Mouse (Mus musculus) lung, adult 2 months (tissue): ENCODE results near the gene Gon7. TPM values are rescaled to one million over a fixed set of nuclear protein-coding genes. Genes with fewer than 3 reads are reported as not detected.

ENCODE experiments used
- DNase-seq: peaks from one replicate; pipeline ENCODE4 v3.0.0; 2022
- H3K4me1 ChIP-seq: fragments of 200-500 bp; 2 replicates; pipeline ENCODE4 v1.6.1; 2011; ENCODE audit warnings: low read length; ENCODE audit not compliant: control insufficient read depth, insufficient read depth
- H3K4me3 ChIP-seq: fragments of 200-500 bp; replicated peaks from 2 replicates; pipeline ENCODE3; 2011; ENCODE audit warnings: low read depth, mild to moderate bottlenecking, control low read depth, low read length; ENCODE audit errors: extremely low read depth
- CTCF ChIP-seq: fragments of 200-500 bp; IDR thresholded peaks from 2 replicates; pipeline ENCODE4 v1.5.1; 2011; ENCODE audit warnings: mild to moderate bottlenecking, low read length, control low read depth; ENCODE audit not compliant: insufficient read depth
- POLR2A ChIP-seq: fragments of 200-500 bp; IDR thresholded peaks from 2 replicates; pipeline ENCODE4 v1.6.1; 2011; ENCODE audit warnings: low read depth, mild to moderate bottlenecking, control low read depth, low read length, borderline replicate concordance; ENCODE audit errors: extremely low read depth
- WGBS: fragments of 180-500 bp; shearing (Covaris S2); methylation state at CpG from one replicate; pipeline ENCODE4 v1.1.7; 2018; 5-methylcytosine and 5-hydroxymethylcytosine counted together
- polyA plus RNA-seq: library from polyadenylated mRNA; depleted of rRNA; stranded (reverse); fragments of >200 nt; gene quantifications from 2 replicates; pipeline ENCODE4 v1.2.3, GENCODE M21; 2012

Gene Gon7
- polyA plus RNA-seq, 1 experiment, result 13.3 TPM

- no peak overlapping the region for H3K4me3 ChIP-seq
- 44% methylated on average over 6 of the region's 6 CpGs for WGBS
- TF ChIP-seq CTCF (no peak), POLR2A (no peak)
- H3K4me1 ChIP-seq, result peaks cover 7% of the 10 kb centered on the region
- no peak for DNase-seq
Measured at GRCm38 (mm10) chr12:102744839-102745238, 12.8 kb downstream of the Gon7 start.

DNA sequence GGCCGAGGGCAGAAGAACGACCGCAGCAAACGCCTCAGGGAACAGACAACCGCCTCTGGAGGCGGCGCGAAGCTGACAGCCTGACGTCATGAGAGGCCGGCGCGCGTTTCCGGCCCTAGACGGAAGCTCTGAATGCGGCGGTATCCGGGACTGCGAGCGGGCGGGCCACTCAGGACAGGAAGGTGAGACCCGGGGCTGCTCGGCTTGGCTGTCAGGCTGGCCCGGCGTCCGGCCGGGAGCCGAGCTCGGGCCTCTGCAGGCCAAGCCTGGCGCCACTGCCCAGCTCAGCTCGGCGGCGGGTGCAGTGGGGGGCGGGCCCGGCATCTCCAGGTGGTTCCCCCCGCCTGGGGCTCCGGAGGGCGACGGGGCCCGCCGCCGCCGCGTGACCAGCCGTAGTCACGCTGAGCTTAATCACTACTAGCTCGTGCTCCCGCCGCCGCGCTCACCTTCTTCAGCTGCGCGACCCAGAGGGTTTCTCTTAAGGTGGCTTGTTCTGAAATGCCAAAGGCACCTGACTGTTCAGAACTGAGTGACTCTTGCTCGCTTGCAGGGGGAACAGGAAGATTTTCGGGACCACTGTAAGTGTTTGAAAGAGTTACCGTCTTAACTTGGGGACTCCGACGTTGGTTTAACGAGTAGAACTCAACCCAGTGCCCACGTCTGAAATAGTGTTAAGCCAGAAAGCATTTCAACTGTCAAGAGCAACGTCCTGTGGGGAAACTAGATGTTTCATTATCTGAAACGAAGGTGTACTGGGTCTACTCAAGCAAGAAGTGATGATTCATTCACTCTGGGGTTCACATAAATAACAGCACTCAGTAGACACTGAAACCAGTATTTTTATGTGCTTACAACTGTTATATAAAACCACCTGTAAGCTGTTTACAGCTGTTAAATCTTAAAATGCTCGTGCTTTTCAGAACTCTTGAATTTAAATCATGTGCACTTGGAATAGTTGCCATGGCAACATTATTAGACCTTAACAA lies 13.7 kb downstream of the Gon7 start, which contains the start of the genes Moap1 and Tmem251:
Gene Moap1 (minus strand): TSS at position 73 of the 986 bp plus-strand sequence.
Gene Tmem251 (plus strand): TSS at position 174 of the 986 bp plus-strand sequence.
- Histone ChIP-seq H3K4me3 (peak within 1 kb of the TSS; percentile 80), H3K4me1 (peaks cover 7% of the 10 kb centered on the region)
- peak; percentile 68; the same call in 1 of the 2 replicates for TF ChIP-seq POLR2A
- no peak for TF ChIP-seq CTCF
- WGBS, result under 1% methylated on average over 62 of the region's 63 CpGs
- peak; percentile 89 for DNase-seq

DNA sequence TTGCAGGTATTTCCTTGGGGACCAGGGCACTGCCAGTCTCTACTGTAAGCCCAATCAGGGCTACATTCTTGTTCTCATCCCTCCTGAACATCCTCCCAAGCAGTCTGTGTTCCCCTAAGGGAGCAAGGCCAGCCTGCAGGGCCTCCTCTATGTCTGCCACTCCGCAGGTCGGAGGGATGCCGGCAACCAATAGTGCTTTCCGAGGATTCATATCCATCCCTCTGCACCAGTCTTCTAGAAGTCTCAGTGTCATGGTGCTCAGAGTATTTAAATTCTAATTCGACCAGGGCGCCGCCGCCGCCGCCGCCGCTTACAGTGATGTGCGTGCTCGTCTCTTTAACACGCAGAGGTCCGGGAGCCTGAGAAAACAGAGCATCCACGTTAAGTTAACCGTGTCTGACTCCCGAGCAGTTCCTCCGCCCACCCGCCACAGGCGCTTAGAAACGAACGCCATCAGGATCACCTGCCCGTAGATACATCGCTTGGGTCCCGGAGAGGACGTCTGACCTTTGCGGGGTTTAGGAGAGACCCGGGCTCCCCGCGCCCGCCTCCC lies 14.5 kb downstream of the Gon7 start:
- H3K4me1 ChIP-seq, result peaks cover 7% of the 10 kb centered on the region
- DNase-seq, result no peak
- peak overlapping the region; percentile 80 for H3K4me3 ChIP-seq
- WGBS, result under 1% methylated on average over 33 of the region's 33 CpGs
- no peak for TF ChIP-seq POLR2A
- no peak for TF ChIP-seq CTCF

GRCm38 (mm10) chr12:102742056-102742455 lies 15.5 kb downstream of the Gon7 start:
- no peak for TF ChIP-seq CTCF
- TF ChIP-seq POLR2A, result no peak
- H3K4me1 ChIP-seq, result peaks cover 7% of the 10 kb centered on the region
- 75% methylated on average over 7 of the region's 7 CpGs for WGBS
- DNase-seq, result no peak
- no peak overlapping the region for H3K4me3 ChIP-seq

GRCm38 (mm10) chr12:102740285-102740684 lies 17.3 kb downstream of the Gon7 start:
- H3K4me1 ChIP-seq, result peaks cover 7% of the 10 kb centered on the region
- no peak for DNase-seq
- H3K4me3 ChIP-seq, result no peak overlapping the region
- WGBS, result 62% methylated on average over 3 of the region's 3 CpGs
- TF ChIP-seq POLR2A (no peak), CTCF (0 out of 2 replicates have a peak, but pooled peaks have one; percentile 4)

GRCm38 (mm10) chr12:102739096-102739495 lies 18.5 kb downstream of the Gon7 start:
- no peak overlapping the region for H3K4me3 ChIP-seq
- DNase-seq, result no peak
- 70% methylated on average over 5 of the region's 5 CpGs for WGBS
- peaks cover 2% of the 10 kb centered on the region; the same call in 1 of the 2 replicates for H3K4me1 ChIP-seq
- TF ChIP-seq CTCF, result no peak
- TF ChIP-seq POLR2A, result no peak

GRCm38 (mm10) chr12:102733381-102733780 lies 24.2 kb downstream of the Gon7 start:
- peak; percentile 80 for TF ChIP-seq CTCF
- TF ChIP-seq POLR2A, result no peak
- 0 out of 2 replicates have a peak, but pooled peaks cover 2% of the 10 kb centered on the region for H3K4me1 ChIP-seq
- 10% methylated on average over 5 of the region's 5 CpGs for WGBS
- H3K4me3 ChIP-seq, result no peak overlapping the region
- DNase-seq, result peak; percentile 43

- no peak for DNase-seq
- H3K4me3 ChIP-seq, result no peak overlapping the region
- TF ChIP-seq CTCF (no peak), POLR2A (no peak)
- H3K4me1 ChIP-seq, result 0 out of 2 replicates have a peak, but pooled peaks cover 2% of the 10 kb centered on the region
- 36% methylated on average over 16 of the region's 16 CpGs for WGBS
Measured at GRCm38 (mm10) chr12:102730798-102731619, 26.6 kb downstream of the Gon7 start.
